Mouse (Mus musculus) urinary bladder, postnatal 14 days (tissue): ENCODE results near the gene Rnf217.

Source experiments
- DNase-seq: peaks from one replicate; pipeline ENCODE4 v3.0.0; 2021; ENCODE audit warnings: low spot score

The Rnf217 gene

GRCm38 (mm10) chr10:31609066-31609961 is at the start of gene Rnf217:
Rnf217 (minus strand) TSS chr10:31609184.
- peak; percentile 57 for DNase-seq

GRCm38 (mm10) chr10:31647270-31647669 is 38.3 kb upstream of the Rnf217 start:
- no peak for DNase-seq

- no peak for DNase-seq
Measured at GRCm38 (mm10) chr10:31646083-31646482, 37.1 kb upstream of the Rnf217 start.

- DNase-seq, result no peak
Measured at GRCm38 (mm10) chr10:31635098-31635497, 26.1 kb upstream of the Rnf217 start.

GRCm38 (mm10) chr10:31632005-31632404 is 23.0 kb upstream of the Rnf217 start:
- DNase-seq, result no peak

GRCm38 (mm10) chr10:31615355-31615754 is 6.4 kb upstream of the Rnf217 start:
- no peak for DNase-seq

- DNase-seq, result no peak
Measured at GRCm38 (mm10) chr10:31614111-31614510, 5.1 kb upstream of the Rnf217 start.

GRCm38 (mm10) chr10:31608441-31609065 is 431 bp downstream of the Rnf217 start:
- DNase-seq, result peak; percentile 40

- DNase-seq, result no peak
Measured at GRCm38 (mm10) chr10:31606981-31607867, 1.8 kb downstream of the Rnf217 start.

- no peak for DNase-seq
Measured at GRCm38 (mm10) chr10:31603855-31604254, 5.1 kb downstream of the Rnf217 start.

GRCm38 (mm10) chr10:31600116-31600515 is 8.9 kb downstream of the Rnf217 start:
- no peak for DNase-seq

GRCm38 (mm10) chr10:31597886-31598285 is 11.1 kb downstream of the Rnf217 start:
- no peak for DNase-seq

- no peak for DNase-seq
Measured at GRCm38 (mm10) chr10:31596804-31597203, 12.2 kb downstream of the Rnf217 start.

GRCm38 (mm10) chr10:31595326-31595725 is 13.7 kb downstream of the Rnf217 start:
- no peak for DNase-seq

GRCm38 (mm10) chr10:31592741-31593524 is 16.1 kb downstream of the Rnf217 start:
- DNase-seq, result peak; percentile 23

GRCm38 (mm10) chr10:31592095-31592740 is 16.8 kb downstream of the Rnf217 start:
- DNase-seq, result no peak

GRCm38 (mm10) chr10:31580722-31581121 is 28.3 kb downstream of the Rnf217 start:
- DNase-seq, result no peak

GRCm38 (mm10) chr10:31580073-31580472 is 28.9 kb downstream of the Rnf217 start:
- no peak for DNase-seq

GRCm38 (mm10) chr10:31573267-31573666 is 35.7 kb downstream of the Rnf217 start:
- DNase-seq, result no peak

GRCm38 (mm10) chr10:31557311-31557710 is 51.7 kb downstream of the Rnf217 start:
- DNase-seq, result no peak

- DNase-seq, result no peak
Measured at GRCm38 (mm10) chr10:31555433-31555960, 53.5 kb downstream of the Rnf217 start.
